Mouse (Mus musculus) A20 (cell line): Measurements from ENCODE around the gene Heg1.

Experiments
- DNase-seq: peaks from one replicate; pipeline ENCODE4 v3.0.0-alpha.2; 2011; ENCODE audit warnings: low read depth, low spot score

Heg1 gene

DNA sequence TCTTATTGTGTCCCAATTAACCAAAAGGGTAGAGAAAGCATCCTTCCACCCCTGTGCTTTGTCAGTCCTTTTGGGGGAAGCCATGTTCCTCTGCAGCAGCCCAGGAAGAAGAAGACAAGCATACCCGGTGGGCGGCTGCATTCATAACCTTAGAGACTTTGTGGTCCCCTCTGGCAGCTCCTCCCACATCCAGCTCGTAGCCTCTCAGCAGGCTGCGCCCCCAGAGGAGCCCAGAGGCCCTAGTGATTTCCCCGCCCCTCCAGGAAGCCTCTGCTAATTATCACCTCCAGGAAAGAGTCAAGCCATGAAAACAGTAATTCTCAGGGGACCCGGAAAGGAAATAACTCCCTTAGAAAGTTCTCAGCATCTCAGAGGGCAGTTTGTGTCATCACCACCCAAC lies 21.1 kb downstream of the Heg1 start:
- no peak for DNase-seq

DNA sequence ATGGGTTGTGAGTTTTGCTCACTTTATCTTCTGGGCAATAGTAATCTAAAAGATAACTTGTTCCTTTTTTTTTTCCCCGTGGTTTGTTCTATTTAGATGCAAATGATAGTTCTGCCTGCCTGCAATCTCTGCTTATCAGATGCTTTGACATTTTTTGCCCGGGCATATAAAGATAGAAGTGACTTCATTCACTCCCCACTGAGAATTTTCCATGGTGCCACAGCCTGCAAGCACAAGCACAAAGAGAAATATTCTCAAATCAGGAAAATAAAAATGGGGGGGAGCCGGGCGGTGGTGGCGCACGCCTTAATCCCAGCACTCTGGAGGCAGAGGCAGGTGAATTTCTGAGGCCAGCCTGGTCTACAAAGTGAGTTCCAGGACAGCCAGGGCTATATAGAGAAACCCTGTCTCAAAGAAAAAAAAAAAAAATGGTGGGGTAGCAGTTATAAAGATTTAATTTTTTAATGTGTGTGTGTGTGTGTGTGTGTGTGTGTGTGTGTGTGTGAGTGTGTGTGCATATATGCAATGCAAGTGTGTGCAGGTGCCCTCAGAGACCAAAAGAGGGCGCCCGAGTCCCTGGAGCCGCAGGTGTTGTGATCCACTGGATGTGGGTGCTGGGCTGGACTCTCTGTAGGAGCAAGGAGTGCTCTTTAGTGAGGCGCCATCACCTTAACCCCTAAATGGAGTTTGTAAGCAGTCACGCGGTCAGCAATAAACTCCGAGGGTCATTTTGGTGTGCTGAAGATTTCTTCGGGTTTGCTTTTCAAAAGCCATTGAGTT lies 22.1 kb downstream of the Heg1 start:
- peak; percentile 30 for DNase-seq

DNA sequence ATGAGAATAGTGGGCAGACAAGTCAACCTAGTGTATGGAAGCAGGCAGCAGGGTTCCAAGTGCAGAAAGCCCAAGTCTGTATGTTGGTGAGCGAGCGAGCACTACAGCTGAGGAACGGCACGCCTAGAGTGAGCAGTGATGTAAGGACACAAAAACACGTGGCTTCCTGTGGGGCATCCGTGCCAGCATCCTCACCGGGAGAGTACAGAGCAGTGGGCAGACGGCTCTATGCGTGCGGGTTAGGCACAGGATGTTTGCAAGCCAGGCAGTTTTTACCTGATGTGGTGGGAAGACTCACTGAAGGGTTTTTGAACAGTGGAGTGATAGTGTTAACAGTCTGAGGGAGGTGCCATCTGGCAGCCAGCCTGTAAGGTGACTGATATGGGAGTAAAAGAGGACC lies 23.9 kb downstream of the Heg1 start:
- DNase-seq, result no peak

DNA sequence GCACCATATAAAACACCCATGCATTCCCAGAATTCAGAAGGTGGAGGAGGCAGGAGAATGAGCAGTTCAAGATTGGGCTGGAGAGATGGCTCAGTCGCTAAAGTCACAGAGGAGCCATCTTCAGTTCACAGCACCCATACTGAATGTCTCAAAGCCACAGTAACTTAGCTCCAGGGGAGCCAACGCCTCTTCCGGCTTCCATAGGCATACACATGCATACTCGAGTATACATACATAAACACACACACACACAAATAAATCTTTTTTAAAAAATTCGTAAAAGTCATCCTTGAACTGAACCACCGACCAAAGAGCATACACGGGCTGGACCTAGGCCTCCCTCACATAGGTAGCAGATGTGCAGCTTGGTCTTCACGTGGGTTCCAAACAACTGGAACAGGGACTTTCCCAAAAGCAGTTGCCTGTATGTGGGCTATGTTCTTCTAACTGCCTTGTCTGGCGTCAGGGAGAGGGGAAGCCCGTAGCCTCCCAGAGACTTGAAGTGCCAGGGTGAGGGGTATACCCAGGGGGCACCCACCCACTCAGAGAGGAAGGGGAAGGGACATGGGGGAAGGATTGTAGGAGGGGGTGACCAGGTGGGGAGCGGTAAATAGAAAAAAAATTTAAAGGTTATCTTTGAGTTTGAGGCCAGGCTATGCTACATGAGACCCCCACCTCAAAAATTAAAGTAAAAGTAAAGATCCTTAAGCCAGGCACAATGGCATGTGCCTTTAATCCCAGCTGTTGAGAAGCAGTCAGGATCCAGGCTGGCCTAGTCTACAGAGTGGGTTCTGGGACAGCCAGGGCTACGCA lies 24.6 kb downstream of the Heg1 start:
- peak; percentile 36 for DNase-seq

DNA sequence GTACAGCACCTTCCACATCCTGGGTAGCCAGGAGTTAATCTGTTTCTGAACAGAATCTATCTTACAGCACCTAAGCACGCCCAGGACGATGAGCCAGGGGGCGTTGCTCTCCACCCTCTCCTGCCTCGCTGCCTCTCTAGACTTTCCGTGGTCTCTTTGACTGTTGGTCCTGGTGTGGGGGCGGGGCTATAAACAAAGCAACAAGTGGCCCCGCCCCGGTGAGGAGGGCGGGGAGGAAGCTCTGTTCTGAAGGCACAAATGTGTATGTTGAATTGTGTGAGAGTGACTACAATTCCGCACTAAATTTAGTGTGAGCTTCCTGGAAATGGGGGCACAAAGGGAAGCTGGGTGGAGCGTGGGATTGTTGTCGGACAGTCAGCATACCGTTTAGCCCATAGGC lies 30.1 kb downstream of the Heg1 start:
- peak; percentile 56 for DNase-seq

DNA sequence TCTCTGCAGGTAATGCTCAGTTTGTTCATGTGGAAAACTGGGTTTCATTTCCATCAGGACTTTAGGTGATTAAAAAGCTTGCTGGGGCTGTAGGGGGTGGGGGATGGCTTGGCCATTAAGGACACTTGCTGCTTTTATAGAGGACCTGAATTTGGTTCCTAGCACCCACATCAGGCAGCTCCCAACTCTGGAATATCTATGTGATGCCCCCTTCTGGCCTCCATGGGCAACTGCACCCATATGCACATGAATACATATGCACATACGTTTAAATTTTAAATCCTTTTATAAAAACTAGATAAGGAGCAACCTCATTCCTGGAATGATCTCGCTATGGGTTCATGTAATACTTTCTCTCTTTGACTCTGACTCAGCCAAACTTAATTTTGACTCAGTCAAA lies 39.1 kb downstream of the Heg1 start:
- no peak for DNase-seq

DNA sequence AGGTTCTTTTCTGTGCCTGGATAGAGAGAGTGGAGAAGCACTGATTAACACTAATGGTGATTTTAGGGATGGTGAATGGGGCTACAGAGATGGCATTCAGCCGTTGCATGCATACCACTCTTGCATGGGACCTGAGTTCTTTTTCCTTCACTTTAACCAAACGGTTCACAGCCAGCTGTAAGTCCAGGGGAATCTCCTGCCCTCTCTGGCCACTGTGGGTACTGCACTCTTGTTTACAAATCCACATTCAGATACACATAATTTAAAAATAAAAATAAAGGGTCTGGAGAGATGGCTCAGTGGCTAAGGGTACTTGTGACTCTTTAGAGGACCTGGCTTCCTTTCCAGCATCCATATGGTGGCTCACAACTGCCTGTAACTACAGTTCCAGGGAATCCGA lies 39.8 kb downstream of the Heg1 start:
- no peak for DNase-seq

DNA sequence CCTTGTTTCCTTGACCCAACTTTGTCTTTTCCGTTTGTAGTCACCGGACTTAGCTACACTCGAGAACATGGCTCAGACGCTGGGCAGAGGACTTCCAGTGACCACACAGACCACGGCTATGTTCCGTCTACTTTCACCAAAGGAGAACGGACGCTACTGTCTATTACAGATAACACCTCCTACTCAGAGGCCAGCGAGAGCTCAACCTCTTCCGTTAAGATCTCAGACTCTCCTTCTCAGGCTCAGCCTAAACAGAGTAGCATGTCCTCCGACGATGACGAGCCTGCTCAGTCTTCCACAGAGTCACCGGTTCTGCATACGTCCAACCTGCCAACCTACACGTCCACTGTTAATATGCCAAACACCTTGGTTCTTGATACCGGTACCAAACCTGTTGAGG lies 42.1 kb downstream of the Heg1 start:
- no peak for DNase-seq

DNA sequence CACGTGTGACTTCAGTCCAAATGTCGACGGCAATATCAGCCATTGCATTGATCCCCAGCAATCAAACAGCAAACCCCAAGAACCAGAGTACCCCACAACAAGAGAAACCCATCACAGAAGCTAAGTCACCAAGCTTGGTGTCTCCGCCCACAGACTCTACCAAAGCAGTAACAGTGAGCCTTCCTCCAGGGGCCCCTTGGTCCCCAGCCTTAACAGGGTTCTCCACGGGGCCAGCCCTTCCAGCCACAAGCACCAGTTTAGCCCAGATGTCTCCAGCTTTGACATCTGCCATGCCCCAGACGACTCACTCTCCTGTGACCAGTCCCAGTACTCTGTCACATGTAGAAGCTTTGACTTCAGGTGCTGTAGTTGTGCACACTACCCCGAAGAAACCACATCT lies 42.7 kb downstream of the Heg1 start:
- DNase-seq, result no peak

DNA sequence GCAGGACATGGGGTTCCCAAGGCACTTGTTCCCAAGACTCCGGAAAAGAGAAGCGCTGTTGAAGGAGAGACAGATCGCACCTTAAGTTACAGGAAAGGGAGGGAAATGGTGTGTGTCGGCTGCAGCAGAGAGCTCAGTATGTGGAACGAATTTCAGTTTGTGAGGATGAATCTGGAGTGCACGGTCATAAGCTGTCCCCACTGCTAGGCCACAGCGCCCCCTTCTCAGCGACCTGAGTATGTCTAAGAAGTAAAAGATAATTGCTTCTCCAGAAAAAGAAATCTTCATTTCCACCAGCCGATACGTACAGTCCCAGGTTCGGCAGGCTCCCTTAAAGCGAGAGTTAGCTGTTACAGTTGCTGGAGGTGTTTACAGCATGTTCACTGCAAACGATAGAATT lies 44.3 kb downstream of the Heg1 start:
- DNase-seq, result no peak

DNA sequence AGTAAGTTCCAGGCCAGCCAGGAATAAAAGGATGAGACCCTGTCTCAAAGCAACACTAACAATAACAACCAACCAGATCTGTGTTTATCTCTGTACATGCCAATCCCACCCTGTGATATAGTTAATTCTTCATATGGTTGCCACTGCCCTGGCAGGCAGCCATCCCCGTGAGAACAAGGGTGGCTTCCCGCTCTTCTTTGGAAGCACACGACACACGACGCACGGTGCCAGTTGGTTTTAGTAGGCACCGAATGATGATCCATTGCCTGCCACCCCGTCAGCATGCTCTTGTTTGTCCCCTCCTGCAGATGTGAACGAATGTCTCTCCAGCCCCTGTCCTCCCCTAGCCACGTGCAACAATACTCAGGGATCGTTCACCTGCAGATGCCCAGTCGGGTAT lies 47.1 kb downstream of the Heg1 start:
- DNase-seq, result no peak

DNA sequence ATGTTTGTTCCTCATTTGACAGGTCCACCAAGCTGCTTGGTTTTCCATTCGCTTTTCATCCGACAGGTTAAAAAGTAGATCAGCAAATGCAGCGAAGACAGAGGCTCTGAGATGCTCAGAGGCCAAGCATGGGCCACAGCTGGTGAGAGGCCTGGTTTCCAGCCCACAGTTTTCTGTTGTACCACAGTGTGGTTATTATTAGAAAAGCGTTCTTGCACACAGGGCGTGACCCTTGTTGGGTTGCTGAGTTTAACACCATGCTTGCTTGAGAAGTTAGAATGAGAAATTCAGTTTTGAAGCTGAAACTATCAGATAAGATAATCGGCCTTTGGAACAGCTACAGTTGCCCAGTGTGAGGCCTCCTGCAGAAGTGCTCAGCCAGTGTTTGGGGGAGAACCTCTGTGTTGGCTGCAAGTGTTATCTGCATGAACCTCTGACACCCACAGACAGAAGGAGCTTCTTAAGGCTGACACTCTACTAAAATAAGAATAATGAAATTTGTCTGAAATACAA lies 48.1 kb downstream of the Heg1 start:
- peak; percentile 77 for DNase-seq

DNA sequence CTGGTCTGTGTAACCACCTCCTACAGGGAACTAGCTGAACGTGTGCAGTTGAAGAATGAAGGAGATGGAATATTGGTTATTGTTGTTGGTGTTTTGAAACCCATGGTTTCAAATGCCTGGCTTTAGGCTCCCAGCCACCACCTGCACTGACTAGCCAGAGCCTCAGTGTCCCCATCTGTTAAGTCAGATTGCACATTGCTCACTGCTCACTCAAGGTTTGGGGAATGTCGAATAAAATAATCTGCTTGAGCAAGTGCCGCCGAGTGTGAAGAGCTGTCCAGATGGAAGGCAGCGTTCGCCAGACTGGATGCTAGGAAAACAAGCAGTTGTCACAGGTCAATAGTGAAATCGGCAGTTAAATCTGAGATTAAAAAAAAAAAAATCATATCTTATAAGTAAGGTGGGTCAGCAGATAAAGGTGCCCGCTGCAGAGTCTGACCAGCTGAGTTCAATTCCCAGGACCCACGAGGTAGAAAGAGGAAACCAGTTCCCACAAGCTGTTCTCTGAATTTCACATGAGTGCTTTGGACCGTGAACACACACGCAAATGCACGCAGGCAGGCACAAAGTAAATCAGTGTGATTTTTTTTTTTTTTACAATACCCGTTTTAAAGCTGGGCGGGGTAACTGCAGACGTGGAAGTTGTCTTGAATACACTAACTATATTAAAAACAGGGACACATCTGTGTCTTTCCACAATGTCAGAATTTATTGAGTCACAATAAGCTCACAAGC lies 48.8 kb downstream of the Heg1 start:
- peak; percentile 71 for DNase-seq

DNA sequence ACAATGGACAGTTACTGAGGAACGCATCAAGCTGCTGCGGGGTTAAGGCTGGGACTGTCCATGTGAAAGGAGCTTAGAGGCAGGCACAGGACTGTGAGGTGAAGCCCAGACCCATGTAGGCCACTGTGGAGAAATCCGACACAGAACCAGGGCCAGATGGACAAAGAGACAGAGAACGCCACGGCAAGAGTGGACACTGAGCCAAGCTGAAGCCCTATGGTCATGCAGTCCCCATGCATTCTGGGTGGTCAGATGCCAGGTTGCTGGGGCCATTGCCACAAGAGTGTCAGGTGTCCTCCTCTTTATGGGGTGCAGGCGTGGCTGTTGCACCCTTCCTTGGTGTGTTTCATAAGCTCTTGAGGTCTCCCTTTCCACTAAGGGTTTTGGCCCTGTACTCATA lies 49.7 kb downstream of the Heg1 start:
- DNase-seq, result peak; percentile 27

DNA sequence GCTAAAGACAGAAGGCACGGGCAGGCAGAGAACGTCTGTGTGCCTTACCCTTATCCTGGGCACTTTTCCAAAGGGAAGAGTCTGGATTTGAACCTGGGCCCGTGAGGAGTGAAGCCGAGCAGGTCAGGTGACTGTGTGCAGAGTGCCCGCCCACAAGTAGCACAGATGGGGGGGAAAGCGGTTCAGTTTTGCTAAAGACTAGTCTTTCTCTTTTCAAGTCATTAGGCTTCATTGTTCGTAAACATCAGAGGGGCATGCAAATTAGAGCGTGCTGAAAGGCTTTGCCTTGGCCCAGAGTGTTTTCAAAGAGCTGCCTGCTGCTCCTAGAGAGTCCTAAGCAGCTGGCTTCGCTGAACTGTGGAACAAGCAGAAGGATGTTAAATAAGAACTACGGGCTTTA lies 50.4 kb downstream of the Heg1 start:
- DNase-seq, result peak; percentile 84

DNA sequence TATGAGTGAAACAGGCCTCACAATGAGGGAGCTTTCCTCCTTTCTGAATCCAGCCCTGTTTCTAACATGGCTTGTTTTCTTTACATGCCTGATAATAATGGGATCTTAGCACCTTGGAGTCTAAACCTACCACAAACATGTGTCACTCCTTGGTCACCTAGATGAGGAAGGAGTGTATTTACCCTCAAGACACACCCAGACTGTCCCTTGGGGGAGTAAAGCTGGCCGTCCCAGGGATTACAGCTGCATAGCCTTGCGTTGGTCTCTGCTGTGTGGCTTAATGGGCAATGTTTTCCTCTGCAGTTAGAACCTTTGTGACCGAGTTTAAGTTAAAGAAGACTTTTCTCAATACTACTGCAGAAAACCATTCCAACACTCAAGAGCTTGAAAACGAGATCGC lies 51.1 kb downstream of the Heg1 start:
- DNase-seq, result no peak

DNA sequence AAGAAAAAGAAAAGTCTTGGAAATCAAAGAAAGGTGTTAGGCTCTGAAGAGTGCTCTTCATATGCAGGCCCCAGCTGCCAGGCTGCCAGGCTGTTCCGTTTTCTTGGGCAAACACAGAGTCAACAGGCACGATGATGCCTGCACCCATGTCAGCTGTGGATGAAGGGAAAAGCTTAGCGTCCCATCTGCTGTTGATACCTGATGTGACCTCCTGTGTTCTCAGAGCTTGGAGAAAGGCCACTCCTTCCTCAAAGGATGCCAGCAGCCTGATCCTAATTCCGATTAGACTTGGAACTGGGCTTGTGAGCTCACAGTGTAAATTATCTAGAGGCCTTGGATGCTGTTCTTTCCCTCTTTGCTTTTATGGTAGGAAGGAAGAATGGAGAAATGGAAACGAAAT lies 51.6 kb downstream of the Heg1 start:
- DNase-seq, result no peak

DNA sequence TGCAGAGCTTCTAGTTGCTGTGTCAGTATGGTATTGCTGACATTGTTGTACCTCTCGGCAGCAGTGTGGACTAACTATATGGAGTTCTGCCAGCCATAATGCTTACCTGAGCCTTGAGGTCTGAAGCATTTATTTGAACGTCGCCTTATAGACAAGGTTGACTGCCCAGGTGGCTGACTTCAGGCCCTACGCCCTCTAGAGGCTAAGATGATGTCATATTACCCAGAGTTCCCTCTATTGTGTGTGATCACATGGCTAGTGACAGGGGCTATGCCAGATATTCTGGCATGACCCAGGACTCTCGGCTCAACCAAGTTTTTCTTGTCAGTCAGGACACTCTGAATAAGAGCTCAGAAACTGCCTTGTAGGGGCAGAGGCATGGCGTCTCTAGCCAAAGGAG lies 52.6 kb downstream of the Heg1 start:
- DNase-seq, result peak; percentile 34

DNA sequence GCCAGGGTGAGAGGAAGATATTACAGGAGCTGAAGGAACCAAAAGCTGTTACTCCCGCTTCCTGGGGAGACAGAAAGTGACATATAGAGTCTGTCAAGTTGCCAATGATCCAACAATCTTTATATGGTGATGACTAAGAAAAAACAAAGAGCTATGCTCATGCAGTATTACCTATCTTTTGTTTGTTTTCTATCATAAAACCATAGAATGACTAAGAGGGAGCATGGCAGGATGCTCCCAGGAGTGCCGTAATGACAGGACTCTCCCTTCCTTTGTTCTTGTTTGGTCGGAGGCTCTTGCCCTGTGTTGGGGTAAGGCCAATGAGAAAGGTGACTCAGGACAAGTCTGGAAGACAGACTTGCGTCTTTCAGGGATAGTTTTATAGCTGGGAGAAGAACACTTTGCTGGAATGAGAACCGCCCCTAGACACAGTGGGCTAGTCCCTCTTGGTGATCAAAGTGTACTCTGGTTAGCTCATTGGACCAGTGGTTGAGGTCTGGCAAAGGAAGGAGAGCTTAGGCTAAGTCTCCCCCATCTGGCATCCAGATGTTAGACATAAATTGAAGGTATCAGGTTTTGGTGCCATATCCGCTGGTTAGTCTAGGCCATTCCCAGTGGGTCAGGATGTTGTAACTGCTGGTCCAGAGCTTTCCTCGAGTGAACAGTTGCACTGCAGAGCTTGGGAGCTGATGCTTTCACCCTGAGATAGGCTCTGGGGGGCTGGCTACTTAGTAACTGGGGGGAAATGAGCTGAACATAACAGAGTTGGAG lies 55.0 kb downstream of the Heg1 start:
- no peak for DNase-seq

DNA sequence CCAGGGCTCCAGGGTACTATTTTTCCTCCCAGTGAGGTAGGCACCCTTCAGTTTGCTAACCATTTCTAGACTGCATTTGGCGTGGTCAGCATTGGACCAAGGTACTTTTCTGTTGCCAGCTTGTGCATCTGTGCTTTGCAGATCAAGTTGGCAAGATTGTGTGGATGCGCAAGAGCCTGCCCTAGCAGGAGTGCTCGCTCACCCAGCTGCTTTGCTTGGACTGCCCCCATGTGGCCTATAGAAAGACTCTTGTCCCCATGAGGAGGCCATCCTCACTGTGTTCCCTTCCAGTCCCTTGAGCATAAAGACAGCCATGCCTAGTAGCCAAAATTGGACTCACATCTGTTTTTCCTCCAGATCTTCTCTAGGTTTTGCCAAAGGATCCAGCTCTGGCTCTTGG lies 55.6 kb downstream of the Heg1 start:
- peak; percentile 67 for DNase-seq

DNA sequence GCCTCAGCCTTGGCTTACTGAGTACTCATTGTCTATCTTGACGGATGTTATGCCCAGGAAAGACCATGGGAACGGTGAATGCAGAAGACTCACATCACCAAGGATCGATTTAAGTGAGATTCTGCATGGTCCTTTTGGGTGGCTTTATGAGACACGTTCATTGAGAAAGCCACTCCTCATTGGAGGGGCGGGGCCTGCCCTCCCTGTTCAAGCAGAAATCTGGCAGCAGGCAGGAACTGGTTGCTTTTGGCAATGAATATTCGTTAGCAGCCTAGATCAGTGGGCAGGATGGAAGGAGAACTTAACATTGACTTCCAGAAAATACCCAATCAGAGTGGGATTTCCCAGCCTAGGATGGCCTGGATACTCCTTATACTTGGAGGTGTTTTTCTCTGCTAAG lies 56.2 kb downstream of the Heg1 start:
- no peak for DNase-seq

DNA sequence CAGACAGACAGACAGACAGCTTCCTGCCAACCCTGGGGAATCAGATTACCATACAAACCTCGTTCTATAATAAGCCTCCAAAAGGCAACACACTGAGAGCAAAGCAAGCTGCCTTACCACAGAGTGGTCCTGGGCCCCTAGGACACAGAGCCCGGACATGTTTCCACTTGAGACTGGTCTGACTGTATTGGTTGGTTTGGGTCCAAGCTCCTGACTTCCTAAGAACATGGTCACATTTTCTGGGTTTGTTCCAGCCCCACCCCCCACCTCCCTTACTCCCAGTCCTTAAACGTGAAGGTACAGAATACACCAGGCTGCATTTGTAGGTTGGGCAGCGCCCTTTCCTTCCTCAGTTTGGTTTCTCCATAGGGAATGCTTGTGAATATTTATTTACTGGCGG lies 57.6 kb downstream of the Heg1 start:
- DNase-seq, result no peak
